ENCODE assay signal across 7 mouse cellular contexts in the genomic region with DNA sequence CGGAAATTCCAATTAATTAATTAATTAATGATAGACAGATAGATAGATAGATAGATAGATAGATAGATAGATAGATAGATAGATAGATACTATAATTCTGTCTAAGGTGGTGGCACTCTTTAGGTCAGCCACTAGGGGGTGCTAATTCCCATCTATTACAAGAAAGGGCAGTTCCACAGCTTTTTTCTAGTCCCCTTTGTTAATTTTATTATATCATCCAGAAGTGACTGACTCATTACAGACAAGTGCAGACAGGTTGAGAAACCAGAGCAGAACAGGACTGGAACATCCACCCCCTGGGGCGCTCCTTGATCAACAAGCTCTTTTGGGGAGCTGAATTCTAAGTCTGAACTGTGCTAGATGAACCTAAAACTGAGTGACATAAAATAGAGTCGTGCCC. TPM values are rescaled to one million over a fixed set of nuclear protein-coding genes. Genes with fewer than 3 reads are reported as not detected.
A peak's percentile ranks its signal among the peaks of the same experiment; 100 is the strongest.
DNase-seq lines count a peak whose midpoint lies in the region; ATAC-seq and TF ChIP-seq lines count a peak whose summit lies in the region.

No protein-coding gene starts in this region.

- H3K9ac ChIP-seq in kidney, embryonic 16.5 days (replicated peaks; ENCODE audit: low read length) = no peak overlapping the region
- H3K9ac ChIP-seq in embryonic facial prominence, embryonic 14.5 days (ENCODE audit: low read depth, low read length) = no peak overlapping the region
- H3K9ac ChIP-seq in liver, postnatal 0 days (replicated peaks) = no peak overlapping the region
- no peak overlapping the region for H3K9ac ChIP-seq in stomach, postnatal 0 days (ENCODE audit: low read length)

- ATAC-seq in kidney, embryonic 16.5 days (ENCODE audit: low FRiP score, low TSS enrichment) = no peak
- peak; percentile 57 for ATAC-seq in Patski
- ATAC-seq in embryonic facial prominence, embryonic 14.5 days (ENCODE audit: low read depth) = no peak
- peak; percentile 22; the same call in 1 of the 2 replicates for ATAC-seq in liver, postnatal 0 days
- ATAC-seq in stomach, postnatal 0 days (ENCODE audit: low FRiP score, low TSS enrichment) = 0 out of 2 replicates have a peak, but pooled peaks have one; percentile 30

- TF ChIP-seq CTCF in kidney, adult 2 months (conservative IDR thresholded peaks at IDR 0.05; ENCODE audit: insufficient read depth, insufficient read length, low read depth, low read length) = 0 out of 2 replicates have a peak, but pooled peaks have one; percentile 2
- TF ChIP-seq CTCF in Patski (IDR thresholded peaks at IDR 0.05) = peak; percentile 65
- peak; percentile 77 for TF ChIP-seq CTCF in liver, postnatal 0 days (IDR thresholded peaks at IDR 0.05; ENCODE audit: low read depth)
- TF ChIP-seq CTCF in stomach, postnatal 0 days (IDR thresholded peaks at IDR 0.05; ENCODE audit: low read depth) = peak; percentile 80

- POLR2A ChIA-PET in Patski (lab: Charles Lee) = no interaction called here

- no peak for TF ChIP-seq POLR2A in kidney, adult 2 months (IDR thresholded peaks at IDR 0.05; ENCODE audit: low read depth, low read length)

- H3K9me3 ChIP-seq in kidney, embryonic 16.5 days (ENCODE audit: low read length) = no peaks in the 10 kb centered on the region
- H3K9me3 ChIP-seq in embryonic facial prominence, embryonic 14.5 days (ENCODE audit: control insufficient read depth, low read length) = no peaks in the 10 kb centered on the region
- no peaks in the 10 kb centered on the region for H3K9me3 ChIP-seq in liver, postnatal 0 days (ENCODE audit: low read length)
- H3K9me3 ChIP-seq in stomach, postnatal 0 days (ENCODE audit: control insufficient read depth, low read length) = no peaks in the 10 kb centered on the region

- CTCF ChIA-PET in Patski (lab: Charles Lee) = interaction anchor here (0.7 to 2.6 kb wide), 13 partner anchors 9 to 102 kb away, joined by 3 to 9 read pairs (median 6); no protein-coding TSS in a partner anchor

- H3K27me3 ChIP-seq in kidney, adult 2 months (replicated peaks; ENCODE audit: control insufficient read depth, insufficient read depth, low read length) = no peaks in the 10 kb centered on the region
- no peaks in the 10 kb centered on the region for H3K27me3 ChIP-seq in kidney, embryonic 16.5 days (ENCODE audit: insufficient read depth, low read length)
- no peaks in the 10 kb centered on the region for H3K27me3 ChIP-seq in Patski
- no peaks in the 10 kb centered on the region for H3K27me3 ChIP-seq in embryonic facial prominence, embryonic 14.5 days (replicated peaks; ENCODE audit: control insufficient read depth, insufficient read depth, low read length)
- H3K27me3 ChIP-seq in liver, postnatal 0 days (ENCODE audit: insufficient read depth, low read length) = no peaks in the 10 kb centered on the region
- H3K27me3 ChIP-seq in stomach, postnatal 0 days (ENCODE audit: control insufficient read depth, insufficient read depth, low read length) = no peaks in the 10 kb centered on the region

- in situ Hi-C loops in Patski (cut with MboI; ENCODE audit: low pct_unique_long_range_greater_than_20kb) = loop anchor here (5.0 kb wide), 2 partner anchors 40 to 95 kb away; no protein-coding TSS in a partner anchor

- H3K36me3 ChIP-seq in kidney, adult 2 months (ENCODE audit: control insufficient read depth, insufficient read depth, low read length) = no peaks in the 10 kb centered on the region
- H3K36me3 ChIP-seq in kidney, embryonic 16.5 days (ENCODE audit: insufficient read depth, low read length) = no peaks in the 10 kb centered on the region
- H3K36me3 ChIP-seq in embryonic facial prominence, embryonic 14.5 days (ENCODE audit: control insufficient read depth, insufficient read depth, low read length) = no peaks in the 10 kb centered on the region
- no peaks in the 10 kb centered on the region for H3K36me3 ChIP-seq in liver, postnatal 0 days (replicated peaks; ENCODE audit: insufficient read depth, low read length)
- H3K36me3 ChIP-seq in stomach, postnatal 0 days (ENCODE audit: control insufficient read depth, insufficient read depth, low read length) = no peaks in the 10 kb centered on the region

- no peaks in the 10 kb centered on the region for H3K4me1 ChIP-seq in kidney, adult 2 months (ENCODE audit: control insufficient read depth, insufficient read depth, low read length)
- H3K4me1 ChIP-seq in kidney, embryonic 16.5 days (ENCODE audit: insufficient read depth, low read length) = no peaks in the 10 kb centered on the region
- no peaks in the 10 kb centered on the region; the same call in 1 of the 2 replicates for H3K4me1 ChIP-seq in embryonic facial prominence, embryonic 14.5 days (ENCODE audit: control insufficient read depth, insufficient read depth, low read length)
- H3K4me1 ChIP-seq in liver, postnatal 0 days (ENCODE audit: insufficient read depth) = 0 out of 2 replicates have a peak, but pooled peaks cover 3% of the 10 kb centered on the region
- H3K4me1 ChIP-seq in stomach, postnatal 0 days (replicated peaks; ENCODE audit: control insufficient read depth, insufficient read depth) = no peaks in the 10 kb centered on the region

- WGBS in kidney, adult 2 months = 37% methylated on average over 3 of the region's 3 CpGs
- WGBS in kidney, embryonic 16.5 days = 34% methylated on average over 3 of the region's 3 CpGs
- whole genome bisulfite sequencing in embryonic facial prominence, embryonic 14.5 days = 33% methylated on average over 3 of the region's 3 CpGs
- 35% methylated on average over 3 of the region's 3 CpGs for WGBS in liver, postnatal 0 days (ENCODE audit: insufficient replicate concordance)
- 33% methylated on average over 3 of the region's 3 CpGs for WGBS in stomach, postnatal 0 days

- no peak overlapping the region for H3K4me3 ChIP-seq in kidney, adult 2 months (ENCODE audit: insufficient read depth, low read depth, low read length)
- H3K4me3 ChIP-seq in kidney, embryonic 16.5 days (ENCODE audit: low read length) = no peak overlapping the region
- H3K4me3 ChIP-seq in embryonic facial prominence, embryonic 14.5 days (ENCODE audit: low read depth, low read length) = no peak overlapping the region
- no peak overlapping the region for H3K4me3 ChIP-seq in liver, postnatal 0 days (ENCODE audit: low read depth, low read length)
- H3K4me3 ChIP-seq in stomach, postnatal 0 days (ENCODE audit: low read depth, low read length) = no peak overlapping the region

- no peak overlapping the region for H3K4me2 ChIP-seq in kidney, embryonic 16.5 days (replicated peaks; ENCODE audit: low read depth, low read length)
- H3K4me2 ChIP-seq in embryonic facial prominence, embryonic 14.5 days (ENCODE audit: low read depth, low read length) = no peak overlapping the region
- H3K4me2 ChIP-seq in liver, postnatal 0 days (ENCODE audit: low read depth, low read length) = no peak overlapping the region
- no peak overlapping the region for H3K4me2 ChIP-seq in stomach, postnatal 0 days (replicated peaks; ENCODE audit: low read depth)

- H3K27ac ChIP-seq in kidney, adult 2 months (ENCODE audit: insufficient read depth, low read depth, low read length) = no peak overlapping the region
- H3K27ac ChIP-seq in kidney, embryonic 16.5 days (ENCODE audit: low read length) = no peak overlapping the region
- no peak overlapping the region for H3K27ac ChIP-seq in embryonic facial prominence, embryonic 14.5 days (replicated peaks; ENCODE audit: low read depth, low read length)
- no peak overlapping the region for H3K27ac ChIP-seq in liver, postnatal 0 days (ENCODE audit: low read depth)
- no peak overlapping the region for H3K27ac ChIP-seq in stomach, postnatal 0 days (replicated peaks)

- TF ChIP-seq EP300 in liver, postnatal 0 days (IDR thresholded peaks at IDR 0.05; ENCODE audit: low read depth) = no peak
- peak; percentile 49 for TF ChIP-seq EP300 in stomach, postnatal 0 days (optimal IDR thresholded peaks at IDR 0.05)

- DNase-seq in kidney, adult 2 months = peak; percentile 54
- DNase-seq in CD8-positive naive resting alpha-beta T cell, adult 2 months (ENCODE audit: low read depth in 2 of 2, low spot score in 2 of 2) = peak; percentile 43 to 55
- DNase-seq in Patski (ENCODE audit: low read depth, low spot score) = peak; percentile 49
- peak; percentile 80 for DNase-seq in embryonic facial prominence, embryonic 14.5 days (ENCODE audit: low spot score)
- peak; percentile 34 for DNase-seq in liver, postnatal 0 days
- no peak for DNase-seq in stomach, postnatal 0 days (ENCODE audit: low spot score)

RNA-seq across cellular contexts. Expression of a gene that starts 4.7 kb away (rescaled TPM):
- polyA plus RNA-seq in kidney, adult 2 months (2012; rRNA removed) = 6.7 and 13.5 TPM in 2 replicates
- polyA plus RNA-seq in kidney, embryonic 16.5 days (2015; fragmentation: Nextera tagmentation; extraction: Ambion mirVana) = 138 and 144 TPM in 2 replicates
- polyA plus RNA-seq in Patski (2021) = 100 TPM
- 106 and 128 TPM in 2 replicates for polyA plus RNA-seq in embryonic facial prominence, embryonic 14.5 days (2014; fragmentation: Nextera tagmentation; extraction: Ambion mirVana)
- polyA plus RNA-seq in liver, postnatal 0 days (2015; fragmentation: Nextera tagmentation; extraction: Ambion mirVana) = 49.4 and 55.0 TPM in 2 replicates
- 117 and 118 TPM in 2 replicates for polyA plus RNA-seq in stomach, postnatal 0 days (2015; fragmentation: Nextera tagmentation; extraction: Ambion mirVana)

Comparison
In these comparisons a context has a peak if more than half of its experiments do, and no peak if none do; other contexts are left out.
1. CTCF ChIP-seq: peak in every context shown above with its lines; median percentile 80 in stomach, postnatal 0 days; 77 in liver, postnatal 0 days; 65 in Patski; 2 in kidney, adult 2 months.
2. ATAC-seq: peak in Patski (single experiment), liver, postnatal 0 days (single experiment) and stomach, postnatal 0 days (single experiment); none in kidney, embryonic 16.5 days (single experiment) and embryonic facial prominence, embryonic 14.5 days (single experiment).